Mouse (Mus musculus) CH12.LX (cell line): ENCODE data around the gene Prpf31.

Experiments used
- CTCF ChIP-seq, 2 experiments: IDR thresholded peaks in 1 of 2; conservative IDR thresholded peaks in 1 of 2; 2 replicates each; pipeline ENCODE4 v1.5.1; 2011 to 2012; ENCODE audit warnings: low read depth in 2 of 2, low read length in 2 of 2, improper control_type of control experiment in 1 of 2, inconsistent platforms in 1 of 2, mild to moderate bottlenecking in 1 of 2, moderate library complexity in 1 of 2
- E2F4 ChIP-seq: IDR thresholded peaks from 2 replicates; pipeline ENCODE4 v1.6.1; 2011; ENCODE audit warnings: low read depth, low read length, improper control_type of control experiment; ENCODE audit not compliant: insufficient replicate concordance
- ELF1 ChIP-seq: IDR thresholded peaks from 2 replicates; pipeline ENCODE4 v1.6.1; 2014; ENCODE audit warnings: low read depth, mild to moderate bottlenecking, inconsistent platforms, low read length, improper control_type of control experiment
- EP300 ChIP-seq: IDR thresholded peaks from 2 replicates; pipeline ENCODE4 v1.6.1; 2011; ENCODE audit warnings: low read length, improper control_type of control experiment
- MAFK ChIP-seq: IDR thresholded peaks from 2 replicates; pipeline ENCODE4 v1.6.1; 2011; ENCODE audit warnings: low read length, improper control_type of control experiment; ENCODE audit not compliant: insufficient replicate concordance
- MAX ChIP-seq: IDR thresholded peaks from 2 replicates; pipeline ENCODE4 v1.6.1; 2011; ENCODE audit warnings: low read length, improper control_type of control experiment
- NRF1 ChIP-seq: IDR thresholded peaks from 2 replicates; pipeline ENCODE4 v1.6.1; 2014; ENCODE audit warnings: low read depth, mild to moderate bottlenecking, inconsistent platforms, low read length, improper control_type of control experiment, moderate library complexity
- POLR2A ChIP-seq: IDR thresholded peaks from 2 replicates; pipeline ENCODE4 v1.6.1; 2011; ENCODE audit warnings: low read depth, mild to moderate bottlenecking, improper control_type of control experiment, low read length
- RCOR1 ChIP-seq: conservative IDR thresholded peaks from 2 replicates; pipeline ENCODE4 v1.6.1; 2012; ENCODE audit warnings: low read depth, mild to moderate bottlenecking, inconsistent platforms, low read length, improper control_type of control experiment
- TBP ChIP-seq: conservative IDR thresholded peaks from 2 replicates; pipeline ENCODE4 v1.6.1; 2011; ENCODE audit warnings: low read depth, low read length, improper control_type of control experiment
- USF1 ChIP-seq: IDR thresholded peaks from 2 replicates; pipeline ENCODE4 v1.6.1; 2014; ENCODE audit warnings: low read depth, mild to moderate bottlenecking, inconsistent platforms, low read length, improper control_type of control experiment
- ZNF384 ChIP-seq: IDR thresholded peaks from 2 replicates; pipeline ENCODE4 v1.6.1; 2012; ENCODE audit warnings: low read depth, low read length, improper control_type of control experiment, inconsistent platforms

DNA sequence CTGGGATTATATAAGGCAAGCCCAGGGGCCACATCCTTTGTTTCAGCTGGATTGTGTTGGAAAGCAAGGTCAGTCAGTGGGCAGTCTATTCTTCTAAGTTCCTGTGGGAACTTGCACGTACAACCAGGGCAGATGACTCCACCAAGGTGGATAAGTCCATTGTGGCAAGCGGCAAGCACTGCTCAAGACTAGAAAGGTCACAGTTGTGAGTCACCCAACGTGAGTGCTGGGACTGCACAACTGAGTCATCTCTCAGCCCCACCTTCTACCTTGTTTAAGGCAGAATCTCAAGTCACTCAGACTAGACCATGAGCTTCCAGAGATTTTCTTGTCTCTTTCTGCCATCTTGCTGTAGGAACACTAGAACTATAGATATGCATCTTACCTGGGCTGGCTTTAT, 39.2 kb upstream of the Prpf31 start:
- TF ChIP-seq CTCF (conservative IDR thresholded peaks at IDR 0.05 in 1 of 2, IDR thresholded peaks at IDR 0.05 in 1 of 2; ENCODE audit: low read depth in 2 of 2, low read length in 2 of 2) (no peak), EP300 (no peak), ELF1 (no peak), POLR2A (no peak), TBP (no peak), NRF1 (no peak), USF1 (no peak), MAX (no peak), RCOR1 (no peak), E2F4 (no peak), ZNF384 (no peak), MAFK (no peak)
